Mouse (Mus musculus): ENCODE measurements around the gene Hoxc13. TPM values are rescaled to one million over a fixed set of nuclear protein-coding genes. Genes with fewer than 3 reads are reported as not detected.

Hoxc13 gene
- total and polyA plus RNA-seq, 2 experiments from 2014 or later, result not detected

- H3K4me3 ChIP-seq (ENCODE audit: low read length), result no peak overlapping the region
- no peaks in the 10 kb centered on the region for H3K4me1 ChIP-seq (ENCODE audit: insufficient read depth, low read length)
- peaks cover 97% of the 10 kb centered on the region for H3K27me3 ChIP-seq (ENCODE audit: insufficient read depth, low read length)
- 0% methylated on average over 22 of the region's 24 CpGs for WGBS
- H3K27ac ChIP-seq, result no peak overlapping the region
- no peaks in the 10 kb centered on the region for H3K36me3 ChIP-seq (ENCODE audit: insufficient read depth, low read length)
- DNase-seq (ENCODE audit: low spot score) (no peak), ATAC-seq (no peak)
- no peaks in the 10 kb centered on the region for H3K9me3 ChIP-seq (ENCODE audit: low read length)
- no peak overlapping the region for H3K9ac ChIP-seq (replicated peaks; ENCODE audit: low read length)
- TF ChIP-seq CTCF (IDR thresholded peaks at IDR 0.05; ENCODE audit: low read depth), result no peak
- no peak overlapping the region for H3K4me2 ChIP-seq (ENCODE audit: low read depth, low read length)
Measured at GRCm38 (mm10) chr15:102922012-102922362, 1.1 kb downstream of the Hoxc13 start.

DNA sequence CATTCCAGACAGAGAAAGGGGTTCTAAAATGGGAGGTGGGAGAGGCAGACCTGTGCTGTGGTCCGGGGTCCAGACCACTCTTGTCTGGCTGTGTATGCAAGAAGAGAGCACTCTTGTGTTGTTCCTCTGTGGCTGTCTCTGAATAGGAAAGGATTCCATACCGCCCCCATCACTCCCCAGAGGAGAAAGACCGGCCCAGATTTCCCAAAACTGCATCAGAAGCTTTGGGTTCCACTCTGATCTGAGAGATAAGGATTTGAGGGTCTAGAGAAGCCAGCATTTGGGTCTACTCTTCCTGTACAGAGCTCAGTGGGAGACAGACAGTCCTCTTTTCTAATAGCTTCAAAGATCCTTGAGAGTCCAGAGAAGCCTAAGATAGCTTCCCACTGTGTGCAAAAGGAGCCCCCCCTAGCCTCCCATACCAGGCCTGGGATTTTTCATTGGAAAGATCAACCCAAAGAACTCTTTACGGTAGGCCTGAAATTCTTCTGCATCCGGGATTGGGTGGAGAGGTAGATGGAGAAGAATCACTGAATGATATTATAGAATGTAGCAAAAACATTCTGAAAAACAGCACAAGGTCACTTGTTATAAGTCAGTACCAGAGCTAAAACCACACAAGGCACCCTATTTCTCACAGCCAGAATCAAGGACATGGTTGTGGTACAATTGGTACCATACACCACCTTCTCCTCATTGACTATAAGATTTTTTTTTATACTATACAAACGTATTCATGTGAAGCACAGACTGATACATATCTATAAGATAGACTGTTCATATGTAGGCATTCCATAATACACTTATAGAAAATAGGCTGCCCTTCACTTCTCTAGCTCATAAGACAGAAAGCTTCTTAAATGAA, 2.0 kb downstream of the Hoxc13 start:
- no peak for ATAC-seq
- DNase-seq (ENCODE audit: low spot score), result no peak
- H3K36me3 ChIP-seq (ENCODE audit: insufficient read depth, low read length), result no peaks in the 10 kb centered on the region
- H3K27ac ChIP-seq, result no peak overlapping the region
- H3K4me2 ChIP-seq (ENCODE audit: low read depth, low read length), result no peak overlapping the region
- H3K27me3 ChIP-seq (ENCODE audit: insufficient read depth, low read length), result peaks cover 96% of the 10 kb centered on the region
- no peak overlapping the region for H3K9ac ChIP-seq (replicated peaks; ENCODE audit: low read length)
- WGBS, result 10% methylated on average over 6 of the region's 6 CpGs
- H3K4me1 ChIP-seq (ENCODE audit: insufficient read depth, low read length), result no peaks in the 10 kb centered on the region
- TF ChIP-seq CTCF (IDR thresholded peaks at IDR 0.05; ENCODE audit: low read depth), result no peak
- no peaks in the 10 kb centered on the region for H3K9me3 ChIP-seq (ENCODE audit: low read length)
- no peak overlapping the region for H3K4me3 ChIP-seq (ENCODE audit: low read length)

GRCm38 (mm10) chr15:102927032-102927645, 6.2 kb downstream of the Hoxc13 start:
- Histone ChIP-seq H3K9me3 (ENCODE audit: low read length) (no peaks in the 10 kb centered on the region), H3K27ac (no peak overlapping the region), H3K4me3 (ENCODE audit: low read length) (no peak overlapping the region), H3K27me3 (ENCODE audit: insufficient read depth, low read length) (peaks cover 98% of the 10 kb centered on the region), H3K4me1 (ENCODE audit: insufficient read depth, low read length) (no peaks in the 10 kb centered on the region), H3K4me2 (ENCODE audit: low read depth, low read length) (no peak overlapping the region), H3K9ac (replicated peaks; ENCODE audit: low read length) (no peak overlapping the region), H3K36me3 (ENCODE audit: insufficient read depth, low read length) (no peaks in the 10 kb centered on the region)
- WGBS, result 1% methylated on average over 40 of the region's 40 CpGs
- DNase-seq (ENCODE audit: low spot score) (no peak), ATAC-seq (no peak)
- TF ChIP-seq CTCF (IDR thresholded peaks at IDR 0.05; ENCODE audit: low read depth), result no peak

DNA sequence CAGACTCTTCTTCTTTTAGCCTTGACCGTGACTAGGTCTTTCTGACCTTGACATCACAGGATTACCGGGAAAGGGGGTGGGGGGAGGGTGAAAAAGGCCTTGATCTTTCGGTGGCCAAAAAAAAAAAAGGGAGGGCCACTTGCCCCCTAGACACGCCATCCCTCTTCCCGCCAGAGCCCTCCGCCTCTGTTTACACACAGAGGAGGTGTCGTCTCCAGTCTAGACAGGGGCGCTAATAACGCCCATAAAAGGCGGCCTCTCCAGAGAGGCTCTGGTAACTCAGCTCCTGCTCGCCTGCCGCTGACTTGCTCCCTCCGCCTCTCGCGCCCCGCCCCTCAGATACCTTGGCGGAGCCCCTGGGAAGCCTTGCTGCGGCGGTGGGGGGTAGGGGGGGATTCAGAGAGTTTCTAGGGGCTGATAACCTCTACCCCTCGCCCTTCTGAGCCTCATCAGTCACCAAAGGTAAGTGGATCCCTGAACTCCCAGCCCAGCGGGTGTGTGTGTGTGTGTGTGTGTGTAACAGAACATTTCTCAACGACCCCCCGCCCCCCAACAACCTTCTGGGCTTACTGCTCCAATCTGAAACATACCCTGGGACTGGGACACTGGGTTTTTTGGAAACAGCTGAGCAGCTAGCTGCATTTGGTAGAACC, 10.9 kb downstream of the Hoxc13 start:
- no peaks in the 10 kb centered on the region for H3K9me3 ChIP-seq (ENCODE audit: low read length)
- no peak for TF ChIP-seq CTCF (IDR thresholded peaks at IDR 0.05; ENCODE audit: low read depth)
- no peak for DNase-seq (ENCODE audit: low spot score)
- WGBS, result under 1% methylated on average over 22 of the region's 23 CpGs
- no peak overlapping the region for H3K9ac ChIP-seq (replicated peaks; ENCODE audit: low read length)
- no peak overlapping the region for H3K27ac ChIP-seq
- H3K4me3 ChIP-seq (ENCODE audit: low read length), result no peak overlapping the region
- H3K4me1 ChIP-seq (ENCODE audit: insufficient read depth, low read length), result no peaks in the 10 kb centered on the region
- no peak overlapping the region for H3K4me2 ChIP-seq (ENCODE audit: low read depth, low read length)
- peaks cover 96% of the 10 kb centered on the region for H3K27me3 ChIP-seq (ENCODE audit: insufficient read depth, low read length)
- ATAC-seq, result no peak
- H3K36me3 ChIP-seq (ENCODE audit: insufficient read depth, low read length), result no peaks in the 10 kb centered on the region

GRCm38 (mm10) chr15:102934438-102934837, 13.5 kb downstream of the Hoxc13 start:
- H3K27ac ChIP-seq, result no peak overlapping the region
- no peak for DNase-seq (ENCODE audit: low spot score)
- H3K4me1 ChIP-seq (ENCODE audit: insufficient read depth, low read length), result no peaks in the 10 kb centered on the region
- no peak for ATAC-seq
- H3K9ac ChIP-seq (replicated peaks; ENCODE audit: low read length), result no peak overlapping the region
- no peak for TF ChIP-seq CTCF (IDR thresholded peaks at IDR 0.05; ENCODE audit: low read depth)
- no peaks in the 10 kb centered on the region for H3K9me3 ChIP-seq (ENCODE audit: low read length)
- H3K4me2 ChIP-seq (ENCODE audit: low read depth, low read length), result no peak overlapping the region
- no peak overlapping the region for H3K4me3 ChIP-seq (ENCODE audit: low read length)
- 1% methylated on average over 12 of the region's 12 CpGs for WGBS
- peaks cover 95% of the 10 kb centered on the region for H3K27me3 ChIP-seq (ENCODE audit: insufficient read depth, low read length)
- H3K36me3 ChIP-seq (ENCODE audit: insufficient read depth, low read length), result no peaks in the 10 kb centered on the region

DNA sequence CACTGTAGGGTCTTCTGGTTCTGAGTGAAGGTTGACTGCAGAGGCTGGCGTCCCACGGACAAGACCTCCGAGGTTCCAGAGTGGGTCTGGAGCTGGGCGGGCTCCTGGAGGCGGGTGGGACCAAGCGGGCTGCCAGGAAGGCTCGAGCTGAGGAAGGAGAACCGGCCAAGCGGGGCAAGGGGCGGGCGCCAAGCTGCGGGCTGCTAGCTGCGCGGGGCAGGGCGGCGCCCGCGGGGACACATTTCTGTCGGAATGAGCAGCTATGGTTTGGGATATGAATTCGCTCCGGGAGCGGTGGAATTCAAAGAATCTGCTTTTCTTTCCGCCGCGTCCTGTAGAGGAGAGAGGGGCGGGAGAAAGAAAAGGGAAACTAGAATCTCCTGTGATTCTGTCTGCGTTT, 14.0 kb downstream of the Hoxc13 start:
- Histone ChIP-seq H3K4me3 (ENCODE audit: low read length) (no peak overlapping the region), H3K36me3 (ENCODE audit: insufficient read depth, low read length) (no peaks in the 10 kb centered on the region), H3K9me3 (ENCODE audit: low read length) (no peaks in the 10 kb centered on the region), H3K4me2 (ENCODE audit: low read depth, low read length) (no peak overlapping the region), H3K9ac (replicated peaks; ENCODE audit: low read length) (no peak overlapping the region), H3K4me1 (ENCODE audit: insufficient read depth, low read length) (no peaks in the 10 kb centered on the region), H3K27ac (no peak overlapping the region), H3K27me3 (ENCODE audit: insufficient read depth, low read length) (peaks cover 95% of the 10 kb centered on the region)
- no peak for ATAC-seq
- DNase-seq (ENCODE audit: low spot score), result no peak
- 1% methylated on average over 26 of the region's 27 CpGs for WGBS
- TF ChIP-seq CTCF (IDR thresholded peaks at IDR 0.05; ENCODE audit: low read depth), result no peak

Measured in hindbrain, postnatal 0 days (tissue).